Mouse (Mus musculus): ENCODE data around the gene Epha3.

Gene Epha3

GRCm38 (mm10) chr16:63863913-63864330 lies at the start of gene Epha3:
Gene Epha3 (minus strand): TSS chr16:63864175.
- DNase-seq: peak; percentile 70 to 87

DNA sequence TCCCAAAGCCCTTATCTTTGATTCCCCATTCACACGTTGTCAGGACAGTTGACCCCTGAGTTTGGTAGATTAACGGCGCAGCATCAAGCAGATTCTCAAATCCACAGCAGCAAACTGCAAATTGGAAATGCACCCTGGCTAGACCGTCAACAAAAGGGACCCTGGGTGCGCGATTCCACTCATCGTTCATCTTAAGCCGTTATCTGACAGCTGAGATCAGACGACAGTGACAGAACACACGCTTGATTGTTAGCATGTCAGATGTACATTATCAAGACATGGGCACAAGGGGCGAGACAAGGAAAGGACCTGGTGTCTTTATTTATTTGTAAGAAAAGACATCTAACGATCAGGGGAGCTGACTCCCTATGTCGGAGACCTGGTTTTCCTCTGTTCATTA lies 39.5 kb upstream of the Epha3 start:
- DNase-seq: no peak

DNA sequence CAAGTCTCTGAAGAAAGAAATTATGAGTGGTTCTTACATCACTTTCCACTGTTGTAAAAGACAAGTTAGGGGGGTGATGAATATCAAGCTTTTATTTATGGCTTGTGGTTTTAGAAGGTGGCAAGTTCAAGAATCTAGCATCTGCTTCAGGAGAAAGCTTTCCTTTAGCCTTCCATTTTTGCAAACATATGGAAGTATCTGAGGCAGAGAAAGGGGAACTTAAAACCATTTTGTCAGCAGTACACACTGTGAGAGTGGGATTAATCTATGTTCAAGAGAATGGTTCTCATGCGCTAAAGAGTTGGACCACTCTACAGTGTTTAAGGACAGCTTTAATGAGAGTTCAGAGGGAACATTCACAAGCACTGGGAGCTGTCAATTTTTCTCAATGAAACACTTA lies 17.2 kb upstream of the Epha3 start:
- DNase-seq: no peak

GRCm38 (mm10) chr16:63872313-63872712 lies 8.3 kb upstream of the Epha3 start:
- DNase-seq: peak; percentile 13 to 20

DNA sequence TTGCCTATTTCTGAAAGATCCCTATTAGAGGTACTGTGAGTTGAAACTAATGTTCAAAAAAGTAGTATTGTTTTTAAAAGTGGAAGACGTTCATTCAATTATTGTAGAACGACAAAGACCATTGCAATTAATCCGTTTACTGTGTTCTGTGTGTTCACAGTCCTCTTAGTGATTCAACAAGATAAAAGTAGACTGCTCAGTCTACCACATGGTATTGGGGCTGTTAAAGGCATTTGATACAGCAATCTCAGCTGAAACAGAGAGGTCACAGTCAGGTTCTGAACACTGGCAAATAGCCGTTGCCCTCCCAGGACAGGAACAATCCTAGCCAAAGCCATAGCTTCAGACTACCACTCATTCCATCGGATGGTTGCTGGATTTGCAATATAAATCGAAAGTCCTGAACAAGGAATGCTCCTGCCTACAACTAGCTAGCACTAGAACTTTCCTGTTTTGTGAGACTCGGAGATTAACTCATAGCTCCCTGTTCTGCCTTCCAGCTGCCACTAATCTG lies 545 bp upstream of the Epha3 start:
- no peak for DNase-seq

GRCm38 (mm10) chr16:63863181-63863580 lies 794 bp downstream of the Epha3 start:
- peak in 1 of 2 experiments; percentile 18 for DNase-seq

DNA sequence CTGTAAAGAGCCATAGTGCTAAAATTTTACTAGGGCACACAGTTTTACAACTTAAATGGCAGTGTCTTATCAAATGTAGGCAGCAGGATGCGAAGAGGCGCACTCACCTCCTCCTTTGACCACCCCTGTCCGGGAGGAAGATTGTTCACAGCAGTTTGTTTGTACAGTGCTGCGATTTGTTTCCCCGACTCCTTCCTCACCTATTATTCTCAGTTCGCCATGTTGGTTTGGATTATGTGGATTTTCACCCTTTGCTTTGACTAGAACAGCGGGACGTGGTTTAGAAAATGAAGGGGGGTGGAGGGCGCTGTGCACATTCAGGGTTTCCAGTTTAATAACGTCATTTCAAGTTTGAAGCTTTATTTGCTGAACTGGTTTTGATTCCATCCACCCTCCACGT lies 6.4 kb downstream of the Epha3 start:
- peak in 1 of 2 experiments; percentile 18 for DNase-seq

- DNase-seq: peak; percentile 66 to 75
Observed at GRCm38 (mm10) chr16:63856658-63857552, 7.1 kb downstream of the Epha3 start.

DNA sequence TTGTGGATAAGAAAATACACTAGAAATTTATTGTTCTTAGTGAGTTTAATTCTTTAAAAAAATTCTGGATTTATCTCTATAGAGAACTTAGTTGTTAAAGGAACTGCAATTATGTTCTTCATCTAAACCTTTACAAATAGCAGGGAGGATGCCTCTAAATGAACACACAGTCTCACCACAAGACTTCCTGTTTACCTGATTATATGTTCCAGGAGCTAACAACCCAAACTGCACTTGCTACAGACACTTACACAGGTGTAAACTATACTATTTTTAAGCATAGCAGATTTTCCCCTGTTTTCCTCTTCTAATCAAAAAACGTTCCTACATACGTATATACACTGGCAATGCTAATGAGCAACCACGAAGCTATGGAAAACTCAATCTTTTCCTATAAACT lies 13.7 kb downstream of the Epha3 start:
- DNase-seq: no peak

GRCm38 (mm10) chr16:63842911-63843310 lies 21.1 kb downstream of the Epha3 start:
- no peak for DNase-seq

DNA sequence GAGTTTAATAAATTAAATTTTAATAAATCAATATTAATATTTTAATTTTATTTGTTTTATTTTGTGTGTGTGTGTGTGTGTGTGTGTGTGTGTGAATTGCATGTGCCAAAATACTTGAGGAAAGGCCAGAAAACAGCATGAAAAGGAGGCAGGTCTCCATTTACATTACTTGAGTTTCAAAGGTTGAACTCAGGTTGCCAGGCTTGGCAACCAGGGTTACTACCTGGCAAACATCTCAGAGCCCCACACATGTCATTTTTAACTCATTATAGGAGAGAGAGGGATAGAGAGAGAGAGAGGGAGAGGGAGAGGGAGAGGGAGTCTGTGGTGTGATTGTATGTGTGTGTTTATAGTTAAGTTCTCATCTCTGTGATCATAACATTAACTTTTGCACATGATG lies 26.5 kb downstream of the Epha3 start:
- DNase-seq: no peak

GRCm38 (mm10) chr16:63821164-63821563 lies 42.8 kb downstream of the Epha3 start:
- no peak for DNase-seq

- no peak for DNase-seq
Observed at GRCm38 (mm10) chr16:63817606-63818005, 46.4 kb downstream of the Epha3 start.

DNA sequence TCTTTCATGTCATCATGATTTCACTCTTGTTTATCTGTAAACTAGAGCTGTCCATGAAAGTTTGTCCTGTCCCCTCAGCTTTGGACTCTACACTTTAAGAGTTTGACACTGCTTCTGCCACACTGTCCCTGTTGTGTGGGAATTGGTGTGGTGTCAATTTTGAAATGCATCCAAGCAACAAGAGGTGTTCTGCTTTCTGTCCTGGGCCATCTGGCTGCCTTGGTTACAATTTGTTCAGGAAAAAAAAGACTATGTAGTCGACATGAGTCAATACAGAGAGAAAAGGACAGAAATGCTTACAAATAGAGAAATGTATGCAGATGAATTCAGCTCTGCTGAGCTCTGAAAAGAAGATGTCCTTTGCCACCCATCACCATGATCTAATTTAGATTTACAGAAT lies 47.3 kb downstream of the Epha3 start:
- no peak for DNase-seq

DNA sequence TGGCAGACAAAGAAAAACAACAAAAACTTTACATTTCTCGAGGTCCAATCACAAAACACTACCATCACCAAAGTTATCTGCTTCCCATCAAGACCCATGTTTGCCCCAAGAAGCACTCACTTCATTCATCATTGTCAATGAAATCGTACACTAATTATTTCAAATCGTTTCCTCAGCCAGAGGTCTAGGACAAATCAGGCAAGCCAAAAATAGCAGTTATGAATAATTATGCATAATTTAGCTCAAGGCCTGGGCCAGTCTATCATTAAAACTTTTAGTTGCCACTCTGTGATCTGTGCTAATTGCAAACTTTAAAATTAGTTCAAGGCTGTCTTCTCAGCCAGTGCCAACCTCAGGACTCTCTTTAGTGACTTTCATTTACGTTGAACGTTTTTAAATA lies 54.1 kb downstream of the Epha3 start:
- DNase-seq: no peak

- no peak for DNase-seq
Observed at GRCm38 (mm10) chr16:63808991-63809390, 55.0 kb downstream of the Epha3 start.

GRCm38 (mm10) chr16:63806437-63807129 lies 57.4 kb downstream of the Epha3 start:
- no peak for DNase-seq

DNA sequence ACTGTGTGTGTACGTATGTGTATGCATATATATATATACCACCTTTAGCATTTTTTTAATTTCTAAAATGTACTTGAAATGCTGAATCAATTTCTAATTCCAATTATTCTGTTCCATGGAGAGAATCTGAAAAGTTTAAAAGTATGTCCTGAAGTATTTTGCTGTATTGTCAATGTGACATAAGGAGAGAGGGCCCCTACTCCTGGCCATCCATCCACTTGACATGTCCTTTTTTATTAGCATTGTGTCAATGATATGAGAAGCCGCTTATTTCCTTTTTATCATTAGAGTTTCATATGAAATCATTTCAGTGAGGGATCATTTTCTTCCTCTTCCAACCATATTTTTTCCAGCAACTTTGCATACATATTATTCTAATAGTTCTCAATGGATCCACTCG lies 58.0 kb downstream of the Epha3 start:
- DNase-seq: no peak

GRCm38 (mm10) chr16:63801436-63801835 lies 62.5 kb downstream of the Epha3 start:
- DNase-seq: peak; percentile 8 to 34

DNA sequence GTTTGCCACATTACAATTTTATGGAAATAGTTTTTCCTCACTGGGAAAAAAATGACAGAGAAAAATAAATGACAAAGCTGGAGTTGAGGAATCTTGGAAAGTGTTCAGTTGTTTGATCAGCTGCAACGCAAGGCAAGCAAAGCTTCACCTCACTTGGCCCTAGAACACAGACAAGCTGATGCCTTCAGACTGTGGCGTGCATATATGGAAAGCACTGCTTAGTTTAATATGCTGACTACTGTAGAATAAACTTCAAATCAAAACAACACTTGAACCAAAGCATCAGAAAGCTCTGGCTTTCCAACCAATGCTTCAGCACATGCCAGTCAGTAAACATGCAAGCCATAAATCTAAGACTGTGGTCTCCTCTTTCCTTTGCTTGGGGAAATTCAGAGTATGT lies 65.6 kb downstream of the Epha3 start:
- no peak for DNase-seq

DNA sequence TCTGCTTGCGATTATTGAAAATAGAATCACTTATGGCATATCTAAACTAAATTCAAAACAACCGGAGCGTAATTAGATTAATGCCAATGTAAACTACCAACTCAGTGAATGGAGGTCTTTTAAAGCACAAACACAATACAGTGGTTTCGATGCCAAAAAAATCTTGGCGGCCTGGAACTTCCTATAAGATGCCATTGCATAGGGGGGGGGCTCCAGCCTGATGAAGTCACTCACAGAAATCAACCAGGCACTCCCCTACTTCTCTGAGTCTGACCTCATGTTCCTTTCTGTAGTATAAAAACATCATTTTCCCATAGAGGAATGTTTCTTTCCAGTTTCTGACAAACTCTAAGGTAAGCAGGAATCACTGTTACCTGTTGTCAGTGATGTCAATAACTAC lies 69.7 kb downstream of the Epha3 start:
- no peak for DNase-seq

GRCm38 (mm10) chr16:63793805-63794204 lies 70.2 kb downstream of the Epha3 start:
- DNase-seq: no peak

GRCm38 (mm10) chr16:63792084-63792483 lies 71.9 kb downstream of the Epha3 start:
- DNase-seq: no peak

GRCm38 (mm10) chr16:63783544-63783943 lies 80.4 kb downstream of the Epha3 start:
- no peak for DNase-seq
